Mouse (Mus musculus) stomach, embryonic 14.5 days (tissue): ENCODE results near the gene Upp2. TPM values are rescaled to one million over a fixed set of nuclear protein-coding genes. Genes with fewer than 3 reads are reported as not detected.
A peak's percentile ranks its signal among the peaks of the same experiment; 100 is the strongest.

Source experiments
- ATAC-seq: fragments of 200-750 bp; cut with Nextera tagmentation; 2 replicates; pipeline ENCODE4 v1.8.0; 2017; ENCODE audit warnings: low read depth, moderate TSS enrichment; ENCODE audit not compliant: insufficient number of reproducible peaks, insufficient read depth, low FRiP score
- H3K27ac ChIP-seq: fragments of 300-500 bp; sonication (generic); 2 replicates; pipeline ENCODE4 v1.5.1; 2014; ENCODE audit warnings: mild to moderate bottlenecking, low read length, moderate library complexity, mixed read lengths
- H3K27me3 ChIP-seq: fragments of 300-500 bp; sonication (generic); 2 replicates; pipeline ENCODE4 v1.6.1; 2014; ENCODE audit warnings: low read length, control low read depth, mixed read lengths; ENCODE audit not compliant: control insufficient read depth, insufficient read depth
- H3K36me3 ChIP-seq: fragments of 300-500 bp; sonication (generic); 2 replicates; pipeline ENCODE4 v1.6.1; 2014; ENCODE audit warnings: mild to moderate bottlenecking, control low read depth, low read length, moderate library complexity, mixed read lengths; ENCODE audit not compliant: control insufficient read depth, insufficient read depth
- H3K4me1 ChIP-seq: fragments of 300-500 bp; sonication (generic); 2 replicates; pipeline ENCODE4 v1.6.1; 2014; ENCODE audit warnings: low read length, control low read depth, mixed read lengths; ENCODE audit not compliant: control insufficient read depth, insufficient read depth
- H3K4me2 ChIP-seq: fragments of 300-500 bp; sonication (generic); replicated peaks from 2 replicates; pipeline ENCODE4 v1.6.1; 2014; ENCODE audit warnings: low read depth, low read length, control low read depth
- H3K4me3 ChIP-seq: fragments of 300-500 bp; sonication (generic); 2 replicates; pipeline ENCODE4 v1.5.1; 2014; ENCODE audit warnings: low read depth, low read length, control low read depth
- H3K9ac ChIP-seq: fragments of 300-500 bp; sonication (generic); replicated peaks from 2 replicates; pipeline ENCODE4 v1.6.1; 2014; ENCODE audit warnings: low read depth, mild to moderate bottlenecking, control low read depth, low read length, moderate library complexity, mixed read lengths
- H3K9me3 ChIP-seq: fragments of 300-500 bp; sonication (generic); 2 replicates; pipeline ENCODE4 v1.6.1; 2016; ENCODE audit warnings: low read depth, low read length, control low read depth; ENCODE audit not compliant: control insufficient read depth
- WGBS: fragments of 180-500 bp; shearing (Covaris S2); extraction: QIAGEN DNeasy Blood & Tissue Kit; methylation state at CpG from one replicate; pipeline ENCODE4 v1.1.7; 2014; 5-methylcytosine and 5-hydroxymethylcytosine counted together
- polyA plus RNA-seq: library from polyadenylated mRNA; unstranded; fragments of >200 nt; fragmentation: Nextera tagmentation; extraction: Ambion mirVana; gene quantifications from 2 replicates; pipeline ENCODE4 v1.2.1, GENCODE M21; 2014

Upp2 gene
- 9.2 and 11.6 TPM in 2 replicates for polyA plus RNA-seq

- Histone ChIP-seq H3K4me2 (peak within 1 kb of the TSS; percentile 72), H3K27me3 (no peaks in the 10 kb centered on the region), H3K36me3 (no peaks in the 10 kb centered on the region), H3K9ac (peak within 1 kb of the TSS; percentile 95), H3K27ac (peak within 1 kb of the TSS; percentile 97), H3K4me1 (peaks cover 27% of the 10 kb centered on the region), H3K4me3 (peak within 1 kb of the TSS; percentile 90), H3K9me3 (no peaks in the 10 kb centered on the region)
- WGBS: under 1% methylated on average over 39 of the region's 80 CpGs
- peak; percentile 94 for ATAC-seq
These were observed at the start of gene Upp2, which contains the start of gene Acvr1 for GRCm38 (mm10) chr2:58567066-58567810. Gene Upp2, plus strand, starts transcription at chr2:58567298. Gene Acvr1, minus strand, starts transcription at chr2:58567157.

GRCm38 (mm10) chr2:58518517-58518916, 48.6 kb upstream of the Upp2 start:
- no peak overlapping the region for H3K27ac ChIP-seq
- H3K9me3 ChIP-seq: no peaks in the 10 kb centered on the region
- H3K36me3 ChIP-seq: no peaks in the 10 kb centered on the region
- no peak overlapping the region for H3K4me2 ChIP-seq
- no peak for ATAC-seq
- H3K4me1 ChIP-seq: peaks cover 14% of the 10 kb centered on the region
- H3K4me3 ChIP-seq: no peak overlapping the region
- WGBS: 82% methylated on average over 1 of the region's 1 CpGs
- H3K27me3 ChIP-seq: no peaks in the 10 kb centered on the region
- no peak overlapping the region for H3K9ac ChIP-seq

- no peaks in the 10 kb centered on the region for H3K9me3 ChIP-seq
- H3K27me3 ChIP-seq: no peaks in the 10 kb centered on the region
- no peak overlapping the region for H3K4me3 ChIP-seq
- ATAC-seq: peak; percentile 24; the same call in 1 of the 2 replicates
- no peak overlapping the region for H3K9ac ChIP-seq
- peaks cover 14% of the 10 kb centered on the region; the same call in 1 of the 2 replicates for H3K4me1 ChIP-seq
- H3K4me2 ChIP-seq: no peak overlapping the region
- no peak overlapping the region for H3K27ac ChIP-seq
- no peaks in the 10 kb centered on the region for H3K36me3 ChIP-seq
- WGBS: 62% methylated on average over 9 of the region's 9 CpGs
These were observed 46.4 kb upstream of the Upp2 start for GRCm38 (mm10) chr2:58520727-58521126.

GRCm38 (mm10) chr2:58521621-58522020, 45.5 kb upstream of the Upp2 start:
- H3K4me1 ChIP-seq: peaks cover 14% of the 10 kb centered on the region; the same call in 1 of the 2 replicates
- H3K27ac ChIP-seq: no peak overlapping the region
- H3K27me3 ChIP-seq: no peaks in the 10 kb centered on the region
- H3K4me2 ChIP-seq: no peak overlapping the region
- no peaks in the 10 kb centered on the region for H3K36me3 ChIP-seq
- H3K9ac ChIP-seq: no peak overlapping the region
- H3K4me3 ChIP-seq: no peak overlapping the region
- ATAC-seq: no peak
- WGBS: 87% methylated on average over 6 of the region's 6 CpGs
- H3K9me3 ChIP-seq: no peaks in the 10 kb centered on the region

- ATAC-seq: no peak
- Histone ChIP-seq H3K27me3 (no peaks in the 10 kb centered on the region), H3K27ac (no peak overlapping the region), H3K9me3 (no peaks in the 10 kb centered on the region), H3K9ac (no peak overlapping the region), H3K36me3 (no peaks in the 10 kb centered on the region), H3K4me2 (no peak overlapping the region), H3K4me3 (no peak overlapping the region), H3K4me1 (0 out of 2 replicates have a peak, but pooled peaks cover 8% of the 10 kb centered on the region)
- 69% methylated on average over 12 of the region's 12 CpGs for WGBS
These were observed 44.0 kb upstream of the Upp2 start for GRCm38 (mm10) chr2:58523097-58523496.

- H3K4me1 ChIP-seq: 0 out of 2 replicates have a peak, but pooled peaks cover 8% of the 10 kb centered on the region
- 91% methylated on average over 5 of the region's 5 CpGs for WGBS
- H3K9me3 ChIP-seq: no peaks in the 10 kb centered on the region
- ATAC-seq: no peak
- no peaks in the 10 kb centered on the region for H3K27me3 ChIP-seq
- no peak overlapping the region for H3K9ac ChIP-seq
- H3K27ac ChIP-seq: no peak overlapping the region
- no peaks in the 10 kb centered on the region for H3K36me3 ChIP-seq
- no peak overlapping the region for H3K4me2 ChIP-seq
- no peak overlapping the region for H3K4me3 ChIP-seq
These were observed 43.2 kb upstream of the Upp2 start for GRCm38 (mm10) chr2:58523894-58524293.

GRCm38 (mm10) chr2:58524356-58524755, 42.7 kb upstream of the Upp2 start:
- 85% methylated on average over 6 of the region's 6 CpGs for whole genome bisulfite sequencing
- no peaks in the 10 kb centered on the region for H3K27me3 ChIP-seq
- ATAC-seq: no peak

GRCm38 (mm10) chr2:58527786-58528185, 39.3 kb upstream of the Upp2 start:
- Histone ChIP-seq H3K4me1 (peaks cover 24% of the 10 kb centered on the region), H3K36me3 (no peaks in the 10 kb centered on the region), H3K9ac (no peak overlapping the region), H3K27ac (no peak overlapping the region), H3K4me2 (no peak overlapping the region), H3K4me3 (no peak overlapping the region), H3K27me3 (no peaks in the 10 kb centered on the region), H3K9me3 (no peaks in the 10 kb centered on the region)
- WGBS: 91% methylated on average over 3 of the region's 3 CpGs
- no peak for ATAC-seq

More at GRCm38 (mm10) chr2:58524356-58524755, 42.7 kb upstream of the Upp2 start:
- no peak overlapping the region for H3K27ac ChIP-seq
- H3K4me2 ChIP-seq: no peak overlapping the region
- no peak overlapping the region for H3K9ac ChIP-seq
- 0 out of 2 replicates have a peak, but pooled peaks cover 8% of the 10 kb centered on the region for H3K4me1 ChIP-seq
- no peaks in the 10 kb centered on the region for H3K9me3 ChIP-seq
- H3K4me3 ChIP-seq: no peak overlapping the region
- H3K36me3 ChIP-seq: no peaks in the 10 kb centered on the region
